Comparison of ENCODE assay signal across 23 mouse cellular contexts in genomic region chr15:77794908-77795356, GRCm38 (mm10). TPM values are rescaled to one million over a fixed set of nuclear protein-coding genes. Genes with fewer than 3 reads are reported as not detected.
DNase-seq lines count a peak whose midpoint lies in the region; ATAC-seq and TF ChIP-seq lines count a peak whose summit lies in the region.
"Had no signal": no experiment of that assay in that cellular context is flagged by ENCODE, and none has a peak within 500 bp of the region (broad histone marks: within the 10 kb centered on the region; RNA-seq: fewer than 3 reads in every experiment).

No protein-coding gene starts in this region.

- no peak overlapping the region for H3K4me3 ChIP-seq in heart, embryonic 10.5 days
- no peak overlapping the region for H3K4me3 ChIP-seq in kidney, embryonic 15.5 days (replicated peaks)
- H3K4me3 ChIP-seq in myocyte: no peak overlapping the region
- H3K4me3 ChIP-seq: erythroblast, embryonic 14.5 days; neural tube, embryonic 13.5 days had no signal

- no peaks in the 10 kb centered on the region for H3K9me3 ChIP-seq in heart, embryonic 10.5 days
- H3K9me3 ChIP-seq in kidney, embryonic 15.5 days (replicated peaks): no peaks in the 10 kb centered on the region
- H3K9me3 ChIP-seq: neural tube, embryonic 13.5 days had no signal

- H3K36me3 ChIP-seq in heart, embryonic 10.5 days: peaks cover 72% of the 10 kb centered on the region
- H3K36me3 ChIP-seq in kidney, embryonic 15.5 days: peaks cover 75% of the 10 kb centered on the region
- H3K36me3 ChIP-seq in myocyte (ENCODE audit: control insufficient read depth, insufficient read depth): peaks cover 58% of the 10 kb centered on the region

- no peaks in the 10 kb centered on the region for H3K27me3 ChIP-seq in heart, embryonic 10.5 days (ENCODE audit: insufficient read depth, poor library complexity, severe bottlenecking)
- no peaks in the 10 kb centered on the region for H3K27me3 ChIP-seq in kidney, embryonic 15.5 days
- H3K27me3 ChIP-seq in myocyte (ENCODE audit: control insufficient read depth, insufficient read depth, insufficient read length): no peaks in the 10 kb centered on the region
- H3K27me3 ChIP-seq: neural tube, embryonic 13.5 days had no signal

- peak overlapping the region; percentile 95 for H3K27ac ChIP-seq in heart, embryonic 10.5 days
- H3K27ac ChIP-seq in kidney, embryonic 15.5 days: 0 out of 2 replicates have a peak overlapping the region, but pooled peaks have one; percentile 48
- H3K27ac ChIP-seq: hindbrain, embryonic 14.5 days; neural tube, embryonic 13.5 days had no signal

- no peak for TF ChIP-seq POLR2A in myocyte (IDR thresholded peaks at IDR 0.05; ENCODE audit: insufficient read length, low read depth)

- no peak overlapping the region for H3K9ac ChIP-seq in kidney, embryonic 15.5 days
- H3K9ac ChIP-seq: hindbrain, embryonic 14.5 days; neural tube, embryonic 13.5 days had no signal

- H3ac ChIP-seq in myocyte (ENCODE audit: control insufficient read depth, insufficient read length): no peak overlapping the region

- H3K79me2 ChIP-seq in myocyte (ENCODE audit: control insufficient read depth, insufficient read depth): peaks cover 96% of the 10 kb centered on the region

- H3K4me2 ChIP-seq in kidney, embryonic 15.5 days: no peak overlapping the region
- H3K4me2 ChIP-seq in myocyte (ENCODE audit: low read depth): no peak overlapping the region
- H3K4me2 ChIP-seq: hindbrain, embryonic 14.5 days; midbrain, embryonic 11.5 days; neural tube, embryonic 13.5 days had no signal

- no peak for DNase-seq in heart, embryonic 10.5 days (ENCODE audit: low spot score)
- DNase-seq in heart, adult 11 months: no peak
- no peak for DNase-seq in kidney, postnatal 4 days
- peak; percentile 52 for DNase-seq in Muller cell, postnatal 12 days (ENCODE audit: inconsistent ontology term)
- DNase-seq in frontal cortex, postnatal 25 days (ENCODE audit: low spot score in 2 of 2): no peak
- DNase-seq: adrenal gland, adult 8-10 months; B cell, adult 2 months; cerebellum, adult 9-10 months; gastrocnemius, postnatal 36 days; heart, postnatal 14 days; kidney, postnatal 36 days; liver; thymus, adult 18-20 months; thymus, postnatal 4 days had no signal

- H3K4me1 ChIP-seq in heart, embryonic 10.5 days: peaks cover 80% of the 10 kb centered on the region
- peaks cover 55% of the 10 kb centered on the region for H3K4me1 ChIP-seq in kidney, embryonic 15.5 days

- 83% methylated on average over 13 of the region's 13 CpGs for WGBS in heart, embryonic 10.5 days
- 85% methylated on average over 13 of the region's 13 CpGs for WGBS in kidney, embryonic 15.5 days

- no peak for ATAC-seq in kidney, embryonic 15.5 days (replicated peaks; ENCODE audit: low FRiP score)
- ATAC-seq: forebrain, embryonic 14.5 days; lung, postnatal 0 days had no signal

TF ChIP-seq in myocyte, 11 proteins besides CTCF, POLR2A, EP300 and RAD21:
- TF ChIP-seq POLR2AphosphoS2 (IDR thresholded peaks at IDR 0.05; ENCODE audit: insufficient read length, low read depth) (peak; percentile 74), MYOG (IDR thresholded peaks at IDR 0.05; ENCODE audit: control insufficient read depth in 1 of 3, insufficient read depth in 1 of 3, insufficient read length in 2 of 3, low read depth in 2 of 3) (peak in 2 of 3 experiments; percentile 39 to 71), MYOD1 (IDR thresholded peaks at IDR 0.05; ENCODE audit: control insufficient read depth in 1 of 3, insufficient read length in 2 of 3, low read depth in 2 of 3) (peak in 1 of 3 experiments; percentile 64), MAX (IDR thresholded peaks at IDR 0.05; ENCODE audit: low read depth) (no peak)

RNA-seq across cellular contexts. Expression of gene Apol8, which starts 38.1 kb away (rescaled TPM):
- polyA plus RNA-seq in heart, embryonic 10.5 days (2016; fragmentation: Nextera tagmentation; extraction: Ambion mirVana): 0.16 and 0.52 TPM in 2 replicates
- 0.26 and 0.45 TPM in 2 replicates for polyA plus RNA-seq in kidney, embryonic 15.5 days (2015; fragmentation: Nextera tagmentation; extraction: Ambion mirVana)
- polyA plus RNA-seq in myocyte (2012; fragmentation: generic; extraction: Trizol): 0.38 TPM
- polyA plus RNA-seq: hindbrain, embryonic 14.5 days; intestine, embryonic 14.5 days; neural tube, embryonic 13.5 days had no signal

RNA-seq across cellular contexts. Expression of gene Myh9, which starts 47.0 kb away (rescaled TPM):
- 34.5 and 37.5 TPM in 2 replicates for polyA plus RNA-seq in heart, embryonic 10.5 days (2016; fragmentation: Nextera tagmentation; extraction: Ambion mirVana)
- polyA plus RNA-seq in kidney, embryonic 15.5 days (2015; fragmentation: Nextera tagmentation; extraction: Ambion mirVana): 56.2 and 60.2 TPM in 2 replicates
- polyA plus RNA-seq in myocyte (2012; fragmentation: generic; extraction: Trizol): 466 TPM
